Mouse (Mus musculus) testis, adult 2 months (tissue): ENCODE data around the gene A830031A19Rik.

Experiments
- CTCF ChIP-seq: fragments of 200-500 bp; IDR thresholded peaks from 2 replicates; pipeline ENCODE4 v1.5.1; 2012; ENCODE audit warnings: low read depth, mild to moderate bottlenecking, inconsistent platforms, low read length, moderate library complexity; ENCODE audit not compliant: control insufficient read depth, insufficient read depth, insufficient replicate concordance
- POLR2A ChIP-seq: fragments of 200-500 bp; IDR thresholded peaks from 2 replicates; pipeline ENCODE4 v1.6.1; 2012; ENCODE audit warnings: low read depth, mild to moderate bottlenecking, inconsistent platforms, low read length, moderate library complexity; ENCODE audit not compliant: control insufficient read depth

DNA sequence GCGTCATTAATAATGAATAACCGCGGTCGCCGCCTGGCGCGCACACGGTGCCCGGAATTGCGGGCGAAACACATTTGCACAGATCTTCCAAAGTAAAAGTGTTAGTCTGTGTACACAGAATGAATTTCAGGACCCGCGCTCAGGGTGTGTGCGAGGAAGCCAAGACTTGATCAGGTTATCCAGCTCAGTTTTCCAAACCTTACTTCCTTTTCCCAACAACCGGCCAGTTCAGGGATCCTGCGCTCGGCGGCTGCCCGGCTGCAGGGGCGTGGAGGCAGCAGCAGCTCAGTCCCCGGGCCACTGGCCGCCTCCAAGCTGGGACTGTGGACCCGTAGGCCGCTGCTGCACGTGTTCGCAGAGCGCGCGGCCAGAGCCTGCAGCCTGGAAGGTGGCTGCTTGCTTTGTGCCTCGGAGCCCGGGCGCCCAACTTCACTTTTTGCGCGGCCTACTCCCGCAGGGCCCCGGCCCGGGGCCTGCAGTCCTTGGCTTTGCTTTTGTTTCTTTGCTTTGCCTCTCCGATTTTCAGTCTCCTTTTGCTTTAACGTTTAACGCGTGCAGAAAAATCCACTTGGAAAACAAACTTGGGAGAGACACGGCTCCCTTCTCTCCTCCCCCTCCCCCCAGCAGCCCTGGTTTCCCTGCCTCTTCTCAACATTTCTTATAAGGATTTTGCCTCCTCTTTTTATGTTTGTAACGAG lies 7.0 kb upstream of the A830031A19Rik start:
- TF ChIP-seq CTCF (no peak), POLR2A (0 out of 2 replicates have a peak, but pooled peaks have one; percentile 0)
